Mouse (Mus musculus) thymus, adult 2 months (tissue): ENCODE measurements around the gene Olfr731.

Experiments
- CTCF ChIP-seq: fragments of 200-500 bp; IDR thresholded peaks from 2 replicates; pipeline ENCODE4 v1.5.1; 2012; ENCODE audit warnings: mild to moderate bottlenecking, control low read depth, low read length, moderate library complexity, borderline replicate concordance; ENCODE audit not compliant: control insufficient read depth, poor library complexity, insufficient read depth; ENCODE audit errors: extremely low read depth
- POLR2A ChIP-seq: fragments of 200-500 bp; IDR thresholded peaks from 2 replicates; pipeline ENCODE4 v1.6.1; 2012; ENCODE audit warnings: mild to moderate bottlenecking, low read length, control low read depth, moderate library complexity; ENCODE audit not compliant: control insufficient read depth, poor library complexity, insufficient read depth; ENCODE audit errors: extremely low read depth

DNA sequence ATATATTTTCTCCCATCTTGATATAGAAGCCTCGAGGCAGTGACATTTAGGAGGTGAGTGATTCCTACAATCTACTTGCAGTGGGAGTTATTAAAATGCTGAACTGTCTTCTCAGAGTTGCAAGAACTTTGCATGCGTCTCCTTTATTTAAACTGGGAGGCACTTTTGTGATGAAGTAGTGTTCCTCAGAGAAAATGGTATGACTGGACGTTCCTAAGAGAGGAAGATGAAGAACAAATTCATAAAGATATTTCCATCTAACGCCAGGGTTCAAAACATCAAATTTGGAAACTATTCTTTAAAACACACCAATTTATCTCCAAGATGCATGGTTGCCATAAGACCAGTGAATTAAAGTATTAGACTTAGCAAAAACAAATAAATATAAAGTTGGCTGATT, at the start of gene Olfr731:
- TF ChIP-seq CTCF (no peak), POLR2A (no peak)
